Mouse (Mus musculus) MEL-GATA-1-ER (cell line): ENCODE results near the gene Pvrig.
"Not testable (repeated sequence)": the region's sequence is repeated elsewhere in the genome, so short reads cannot be mapped to it uniquely, and the experiment has no call there.

Experiments used
- DNase-seq: peaks from one replicate; pipeline ENCODE4 v3.0.0-alpha.2; 2012; ENCODE audit warnings: low read depth; ENCODE audit errors: extremely low read depth

The Pvrig gene

GRCm38 (mm10) chr5:138341661-138342060, at the start of gene Pvrig:
Gene Pvrig, plus strand, starts transcription at chr5:138341961.
- DNase-seq: no peak

GRCm38 (mm10) chr5:138294158-138294557, 47.6 kb upstream of the Pvrig start:
- DNase-seq: peak; percentile 36

DNA sequence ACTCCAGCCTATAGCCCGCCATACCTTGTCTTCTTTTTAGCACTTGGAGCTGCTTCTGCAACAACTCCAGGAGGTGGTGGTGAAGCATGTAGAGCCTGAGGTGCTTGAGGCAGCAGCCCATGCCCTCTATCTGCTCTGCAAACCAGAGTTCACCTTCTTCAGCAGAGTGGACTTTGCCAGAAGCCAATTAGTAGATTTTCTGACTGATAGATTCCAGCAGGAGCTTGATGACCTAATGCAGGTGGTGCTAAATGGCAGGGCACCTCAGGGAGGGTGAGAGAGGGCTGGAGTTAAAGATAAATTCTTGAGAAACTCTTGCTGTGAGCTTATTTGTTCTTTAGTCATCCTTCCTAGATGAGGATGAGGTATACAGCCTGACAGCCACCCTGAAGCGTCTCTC, 42.1 kb upstream of the Pvrig start:
- no peak for DNase-seq

- no peak for DNase-seq
These were observed 29.0 kb upstream of the Pvrig start for GRCm38 (mm10) chr5:138312795-138313194.

GRCm38 (mm10) chr5:138343216-138343615, 1.5 kb downstream of the Pvrig start:
- no peak for DNase-seq

DNA sequence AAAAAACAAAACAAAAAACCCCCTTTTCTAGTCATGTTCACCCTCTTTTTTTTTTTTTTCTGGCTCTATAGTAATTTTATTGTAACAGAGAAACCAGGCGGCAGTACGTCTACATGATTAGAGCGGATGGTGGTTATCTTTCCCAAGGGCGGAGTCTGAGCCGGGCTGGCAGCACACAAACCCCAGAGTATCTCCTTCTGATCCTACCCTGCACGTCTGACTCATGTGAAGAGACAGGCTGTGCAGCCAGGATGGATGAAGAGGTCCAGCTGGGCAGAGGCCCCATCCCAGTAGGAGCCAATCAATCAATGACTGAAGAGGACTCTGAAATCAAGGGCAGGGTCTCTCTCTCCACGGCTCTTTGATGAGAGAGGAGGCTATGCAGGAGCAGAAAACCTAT, 21.4 kb downstream of the Pvrig start:
- DNase-seq: not testable (repeated sequence)

- not testable (repeated sequence) for DNase-seq
These were observed 23.6 kb downstream of the Pvrig start for GRCm38 (mm10) chr5:138365347-138365746.
